Mouse (Mus musculus): ENCODE results near the gene Srgap1. TPM values are rescaled to one million over a fixed set of nuclear protein-coding genes. Genes with fewer than 3 reads are reported as not detected.
A peak's percentile ranks its signal among the peaks of the same experiment; 100 is the strongest.

Srgap1 gene
- total and polyA plus RNA-seq, 2 experiments from 2014 or later, result 18.8 to 24.4 TPM

DNA sequence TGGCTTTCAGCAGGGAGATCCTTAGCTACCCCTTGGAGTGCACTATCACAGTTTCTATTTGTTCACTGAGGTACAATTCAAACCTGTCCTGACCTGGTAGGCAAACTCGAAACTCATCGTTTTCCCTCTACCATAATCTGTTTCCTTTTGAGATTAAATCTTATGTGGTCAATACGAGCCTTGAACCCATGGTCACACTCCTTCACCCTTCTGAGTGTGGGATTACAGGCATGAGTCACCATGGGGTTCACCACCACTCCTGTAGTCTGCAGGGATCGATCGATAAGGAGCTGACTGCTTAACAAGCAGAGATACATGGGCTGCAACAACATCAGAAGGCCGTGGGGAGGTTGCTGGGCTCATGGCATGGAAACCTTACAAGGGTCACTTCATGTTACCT lies 146.3 kb downstream of the Srgap1 start:
- TF ChIP-seq CTCF (IDR thresholded peaks at IDR 0.05; ENCODE audit: low read depth), result no peak
- no peak overlapping the region for H3K4me2 ChIP-seq (ENCODE audit: low read depth, low read length)
- no peaks in the 10 kb centered on the region for H3K36me3 ChIP-seq (ENCODE audit: insufficient read depth, low read length)
- no peaks in the 10 kb centered on the region for H3K9me3 ChIP-seq (ENCODE audit: low read length)
- no peaks in the 10 kb centered on the region for H3K4me1 ChIP-seq (ENCODE audit: insufficient read depth, low read length)
- ATAC-seq (no peak), DNase-seq (ENCODE audit: low spot score) (no peak)
- H3K27ac ChIP-seq, result no peak overlapping the region
- no peak overlapping the region for H3K9ac ChIP-seq (replicated peaks; ENCODE audit: low read length)
- no peak overlapping the region for H3K4me3 ChIP-seq (ENCODE audit: low read length)
- no peaks in the 10 kb centered on the region for H3K27me3 ChIP-seq (ENCODE audit: insufficient read depth, low read length)
- WGBS, result 92% methylated on average over 6 of the region's 6 CpGs

DNA sequence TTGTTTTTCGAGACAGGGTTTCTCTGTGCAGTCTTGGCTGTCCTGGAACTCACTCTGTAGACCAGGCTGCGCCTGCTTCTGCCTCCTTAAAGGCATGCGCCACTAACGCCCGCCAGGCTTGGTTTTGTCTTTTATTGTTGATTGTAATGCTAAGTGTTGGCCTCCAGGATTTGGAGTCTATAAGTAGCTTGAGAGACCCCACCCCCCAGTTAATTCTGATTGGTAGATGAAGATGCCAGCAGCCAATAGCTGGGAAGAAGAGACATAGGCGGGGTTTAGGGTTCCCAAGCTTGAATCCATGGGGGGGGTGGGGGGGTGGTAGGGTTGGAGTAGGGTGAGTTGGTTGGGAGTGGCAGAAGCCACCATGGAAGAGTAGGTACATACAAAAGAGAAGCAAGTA lies 147.4 kb downstream of the Srgap1 start:
- H3K27ac ChIP-seq, result no peak overlapping the region
- no peak overlapping the region for H3K4me2 ChIP-seq (ENCODE audit: low read depth, low read length)
- H3K9me3 ChIP-seq (ENCODE audit: low read length), result no peaks in the 10 kb centered on the region
- H3K4me3 ChIP-seq (ENCODE audit: low read length), result no peak overlapping the region
- no peaks in the 10 kb centered on the region for H3K4me1 ChIP-seq (ENCODE audit: insufficient read depth, low read length)
- DNase-seq (ENCODE audit: low spot score) (no peak), ATAC-seq (no peak)
- no peaks in the 10 kb centered on the region for H3K36me3 ChIP-seq (ENCODE audit: insufficient read depth, low read length)
- no peak for TF ChIP-seq CTCF (IDR thresholded peaks at IDR 0.05; ENCODE audit: low read depth)
- H3K27me3 ChIP-seq (ENCODE audit: insufficient read depth, low read length), result no peaks in the 10 kb centered on the region
- H3K9ac ChIP-seq (replicated peaks; ENCODE audit: low read length), result no peak overlapping the region
- WGBS, result 88% methylated on average over 6 of the region's 6 CpGs

DNA sequence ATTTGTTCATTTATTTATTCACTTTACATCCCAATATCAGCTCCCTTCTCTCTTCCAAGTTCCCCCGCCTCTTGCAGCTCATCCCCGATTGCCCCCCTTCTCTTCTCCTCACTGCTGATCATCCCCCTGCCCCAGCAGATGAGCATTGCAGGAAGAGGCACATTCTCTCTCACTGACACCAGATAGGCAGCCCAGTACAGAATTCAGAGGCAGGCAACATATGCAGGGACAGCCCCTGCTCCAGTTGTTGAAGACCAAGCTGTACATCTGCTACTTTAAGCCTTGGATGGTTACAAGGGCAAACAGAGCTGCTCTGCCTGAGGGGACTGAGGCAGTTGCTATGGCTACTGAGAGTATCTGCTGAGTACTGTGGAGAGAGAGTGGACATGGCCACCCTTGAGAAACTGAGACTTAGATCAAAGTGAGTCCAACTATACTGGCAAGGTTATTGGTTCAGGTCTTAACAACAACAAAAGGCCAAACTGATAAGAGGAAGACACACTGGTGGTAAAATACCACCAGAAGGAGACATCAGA lies 149.2 kb downstream of the Srgap1 start:
- Histone ChIP-seq H3K4me3 (ENCODE audit: low read length) (no peak overlapping the region), H3K4me1 (ENCODE audit: insufficient read depth, low read length) (no peaks in the 10 kb centered on the region), H3K27me3 (ENCODE audit: insufficient read depth, low read length) (no peaks in the 10 kb centered on the region), H3K9me3 (ENCODE audit: low read length) (no peaks in the 10 kb centered on the region), H3K4me2 (ENCODE audit: low read depth, low read length) (no peak overlapping the region), H3K36me3 (ENCODE audit: insufficient read depth, low read length) (no peaks in the 10 kb centered on the region), H3K27ac (no peak overlapping the region), H3K9ac (replicated peaks; ENCODE audit: low read length) (no peak overlapping the region)
- DNase-seq (ENCODE audit: low spot score), result no peak
- no peak for TF ChIP-seq CTCF (IDR thresholded peaks at IDR 0.05; ENCODE audit: low read depth)
- ATAC-seq, result no peak
- 96% methylated on average over 2 of the region's 2 CpGs for WGBS

DNA sequence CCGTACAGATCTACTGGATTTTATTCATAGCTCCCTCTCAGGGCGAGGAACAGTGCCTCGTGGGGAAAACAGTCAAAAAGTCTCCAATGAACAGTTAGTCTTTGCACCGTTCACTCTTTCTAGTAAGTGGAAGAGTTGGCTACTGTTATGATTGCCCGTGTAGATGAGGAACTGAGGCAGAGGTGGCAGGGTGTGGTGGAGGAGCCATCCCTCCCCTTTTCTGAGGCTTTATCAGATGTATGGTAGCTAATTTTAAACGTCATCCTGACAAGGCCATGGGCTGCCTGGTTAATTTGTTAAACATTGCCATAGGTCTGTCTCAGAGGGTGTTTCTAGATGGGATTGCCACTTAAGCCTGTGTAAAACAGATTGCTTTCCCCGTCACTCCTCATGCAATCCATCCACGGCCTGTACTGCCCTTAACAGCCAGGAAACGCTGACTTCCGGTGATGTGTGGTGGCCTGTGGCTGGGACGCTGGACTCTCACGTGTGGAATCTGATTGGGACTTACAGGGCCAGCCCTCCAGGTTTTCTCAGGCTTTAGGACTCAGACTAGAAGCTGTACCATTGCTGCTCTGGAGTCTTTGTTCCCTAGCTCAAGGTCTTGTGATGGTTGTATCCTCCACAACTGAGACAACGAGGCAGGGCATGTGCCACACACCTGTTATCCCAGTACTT lies 155.6 kb downstream of the Srgap1 start:
- no peak overlapping the region for H3K4me3 ChIP-seq (ENCODE audit: low read length)
- peaks cover 6% of the 10 kb centered on the region for H3K4me1 ChIP-seq (ENCODE audit: insufficient read depth, low read length)
- H3K36me3 ChIP-seq (ENCODE audit: insufficient read depth, low read length), result no peaks in the 10 kb centered on the region
- no peak for TF ChIP-seq CTCF (IDR thresholded peaks at IDR 0.05; ENCODE audit: low read depth)
- no peak overlapping the region for H3K4me2 ChIP-seq (ENCODE audit: low read depth, low read length)
- no peak overlapping the region for H3K27ac ChIP-seq
- no peaks in the 10 kb centered on the region for H3K9me3 ChIP-seq (ENCODE audit: low read length)
- DNase-seq (ENCODE audit: low spot score) (no peak), ATAC-seq (no peak)
- no peaks in the 10 kb centered on the region for H3K27me3 ChIP-seq (ENCODE audit: insufficient read depth, low read length)
- WGBS, result 77% methylated on average over 13 of the region's 13 CpGs
- H3K9ac ChIP-seq (replicated peaks; ENCODE audit: low read length), result no peak overlapping the region

DNA sequence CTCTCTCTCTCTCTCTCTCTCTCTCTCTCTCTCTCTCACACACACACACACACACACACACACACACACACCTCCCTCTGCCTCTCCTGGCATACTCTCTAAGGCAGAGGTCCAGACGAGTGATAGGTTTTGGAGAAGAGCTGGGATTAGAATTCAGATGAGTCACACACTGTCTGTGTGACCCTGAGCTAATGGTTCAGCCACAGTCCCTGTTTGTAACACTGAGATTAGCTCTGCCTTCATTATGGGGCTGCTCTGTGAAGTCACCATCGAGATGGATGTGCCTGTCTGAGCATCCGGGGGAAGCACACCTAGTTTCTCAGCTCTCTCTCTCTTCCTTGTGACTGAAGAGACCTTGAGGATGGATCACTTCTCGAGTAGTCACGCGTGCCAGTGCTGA lies 157.1 kb downstream of the Srgap1 start:
- no peak for DNase-seq (ENCODE audit: low spot score)
- no peak for TF ChIP-seq CTCF (IDR thresholded peaks at IDR 0.05; ENCODE audit: low read depth)

DNA sequence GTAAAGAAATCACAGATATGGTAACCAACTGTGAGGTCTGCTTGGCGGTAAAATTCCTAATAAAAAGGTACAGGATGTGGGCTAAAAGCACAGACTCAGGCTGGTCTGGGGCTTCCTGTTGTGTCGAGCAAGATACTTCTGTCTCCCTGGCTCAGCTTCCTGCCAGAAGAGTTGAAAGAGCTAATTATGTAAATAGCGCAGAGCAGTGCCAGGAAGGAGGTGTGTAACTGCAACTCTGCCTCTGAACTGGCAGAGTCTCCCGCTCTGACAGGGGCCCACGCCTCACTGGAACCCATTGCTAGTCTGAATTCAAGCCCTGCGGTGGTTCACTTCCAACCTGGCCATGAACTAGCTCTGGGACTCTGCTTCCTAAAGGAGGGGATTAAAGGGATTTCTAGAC lies 160.3 kb downstream of the Srgap1 start:
- TF ChIP-seq CTCF (IDR thresholded peaks at IDR 0.05; ENCODE audit: low read depth), result no peak
- no peak overlapping the region for H3K4me3 ChIP-seq (ENCODE audit: low read length)
- 16% methylated on average over 6 of the region's 6 CpGs for WGBS
- no peak overlapping the region for H3K27ac ChIP-seq
- H3K4me2 ChIP-seq (ENCODE audit: low read depth, low read length), result no peak overlapping the region
- H3K9ac ChIP-seq (replicated peaks; ENCODE audit: low read length), result no peak overlapping the region
- ATAC-seq, result peak; percentile 51; the same call in 1 of the 2 replicates
- peak; percentile 75 for DNase-seq (ENCODE audit: low spot score)
- H3K27me3 ChIP-seq (ENCODE audit: insufficient read depth, low read length), result no peaks in the 10 kb centered on the region
- no peaks in the 10 kb centered on the region for H3K36me3 ChIP-seq (ENCODE audit: insufficient read depth, low read length)
- peaks cover 18% of the 10 kb centered on the region for H3K4me1 ChIP-seq (ENCODE audit: insufficient read depth, low read length)
- no peaks in the 10 kb centered on the region for H3K9me3 ChIP-seq (ENCODE audit: low read length)

More for the DNA sequence above, 157.1 kb downstream of the Srgap1 start:
- 59% methylated on average over 6 of the region's 6 CpGs for WGBS
- no peak for ATAC-seq
- H3K9me3 ChIP-seq (ENCODE audit: low read length), result no peaks in the 10 kb centered on the region
- no peak overlapping the region for H3K4me2 ChIP-seq (ENCODE audit: low read depth, low read length)
- H3K9ac ChIP-seq (replicated peaks; ENCODE audit: low read length), result no peak overlapping the region
- H3K36me3 ChIP-seq (ENCODE audit: insufficient read depth, low read length), result no peaks in the 10 kb centered on the region
- H3K27me3 ChIP-seq (ENCODE audit: insufficient read depth, low read length), result no peaks in the 10 kb centered on the region
- no peak overlapping the region for H3K27ac ChIP-seq
- peaks cover 12% of the 10 kb centered on the region for H3K4me1 ChIP-seq (ENCODE audit: insufficient read depth, low read length)
- H3K4me3 ChIP-seq (ENCODE audit: low read length), result no peak overlapping the region
